Mouse (Mus musculus) CD4-positive, CD25-positive, alpha-beta regulatory T cell, adult 4 months (primary cell): ENCODE results near the gene Luzp1. TPM values are rescaled to one million over a fixed set of nuclear protein-coding genes. Genes with fewer than 3 reads are reported as not detected.

Source experiments
- ATAC-seq: one replicate; pipeline ENCODE4 v1.8.0; 2017
- polyA plus RNA-seq, 2 experiments: library from polyadenylated mRNA; unstranded; fragments of 100-300 nt; shearing (Covaris generic); gene quantifications; one replicate each; pipeline ENCODE4 v1.2.1; 2017

Luzp1 gene
- polyA plus RNA-seq, 2 experiments from 2014 or later: 5.8 to 7.2 TPM

DNA sequence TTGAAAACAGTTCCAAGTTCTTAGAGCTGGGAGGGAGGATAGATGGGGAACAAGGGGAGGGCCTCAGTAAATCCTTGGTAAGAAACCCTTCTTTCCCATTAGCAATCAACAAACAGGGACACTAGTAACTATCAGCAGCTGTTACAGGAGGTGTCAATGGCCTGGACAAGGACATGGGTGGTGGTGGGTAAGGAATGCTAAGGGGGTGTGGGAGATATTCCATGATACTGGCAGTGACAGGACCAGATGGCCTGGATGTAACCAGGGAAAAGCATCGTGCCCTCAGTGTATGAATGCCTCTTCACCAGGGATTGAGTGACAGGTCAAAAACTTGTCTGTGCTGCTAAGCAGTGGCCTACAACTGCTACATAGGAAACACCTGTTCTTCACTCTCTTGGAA, 83.5 kb downstream of the Luzp1 start:
- ATAC-seq: no peak

DNA sequence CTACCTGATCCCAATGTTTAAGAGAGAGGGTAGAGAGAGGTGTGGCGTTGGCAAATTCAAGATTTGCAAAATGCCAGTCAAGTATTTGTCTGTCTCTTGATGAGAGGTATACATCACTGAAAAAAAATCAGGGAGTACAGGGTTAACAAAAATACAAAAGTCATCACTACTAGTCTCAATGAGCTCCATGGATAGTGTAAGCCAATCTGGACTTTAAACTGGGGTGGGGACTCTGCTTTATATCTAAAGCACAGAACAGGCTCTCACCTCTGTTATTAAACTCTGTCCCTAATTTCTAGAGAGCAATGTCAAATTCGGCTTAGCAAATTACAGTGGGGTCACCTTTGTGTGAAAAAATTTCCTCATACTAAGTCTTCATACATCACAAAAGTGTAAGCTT, 88.1 kb downstream of the Luzp1 start:
- ATAC-seq: no peak

DNA sequence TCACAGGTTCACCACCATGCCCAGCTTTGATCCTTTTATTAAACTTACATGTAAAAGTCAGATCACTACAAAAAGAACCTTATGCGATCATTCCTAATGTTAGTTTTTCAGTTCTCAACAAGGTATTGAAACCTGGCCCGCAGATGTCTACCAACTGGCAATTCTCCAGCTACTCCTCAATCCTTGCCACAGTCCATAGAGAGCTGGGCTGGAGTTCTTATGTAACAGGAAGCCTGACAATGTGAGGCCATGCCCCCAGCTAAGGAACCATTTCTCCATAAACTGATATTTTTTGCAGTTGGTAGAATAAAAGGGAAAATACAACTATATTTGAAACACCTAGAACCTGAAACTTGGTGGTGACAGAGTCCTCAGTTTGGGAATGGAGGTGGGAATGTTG, 90.1 kb downstream of the Luzp1 start:
- no peak for ATAC-seq

- ATAC-seq: no peak
These were observed 90.9 kb downstream of the Luzp1 start for GRCm38 (mm10) chr4:136560270-136560991.

DNA sequence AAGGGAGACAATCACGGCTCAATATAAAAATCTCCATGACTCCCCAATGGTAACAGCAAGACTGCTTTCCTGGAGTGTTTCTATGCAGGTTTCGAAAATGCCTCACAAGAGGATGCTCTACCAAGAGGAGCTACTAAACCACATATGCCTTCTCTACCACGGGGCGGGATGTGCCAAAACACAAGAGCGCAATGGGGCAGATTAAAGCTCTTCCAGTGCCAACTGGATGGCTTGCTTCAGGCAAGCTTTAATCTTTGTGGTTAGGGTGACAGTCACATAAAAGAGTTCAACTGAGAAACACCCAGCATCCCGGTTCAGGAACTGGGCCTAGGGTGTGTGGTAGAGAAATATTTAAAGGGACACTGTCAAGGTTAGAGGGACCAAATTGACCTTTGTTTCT, 93.2 kb downstream of the Luzp1 start:
- no peak for ATAC-seq

GRCm38 (mm10) chr4:136568629-136569028, 99.1 kb downstream of the Luzp1 start:
- ATAC-seq: no peak

DNA sequence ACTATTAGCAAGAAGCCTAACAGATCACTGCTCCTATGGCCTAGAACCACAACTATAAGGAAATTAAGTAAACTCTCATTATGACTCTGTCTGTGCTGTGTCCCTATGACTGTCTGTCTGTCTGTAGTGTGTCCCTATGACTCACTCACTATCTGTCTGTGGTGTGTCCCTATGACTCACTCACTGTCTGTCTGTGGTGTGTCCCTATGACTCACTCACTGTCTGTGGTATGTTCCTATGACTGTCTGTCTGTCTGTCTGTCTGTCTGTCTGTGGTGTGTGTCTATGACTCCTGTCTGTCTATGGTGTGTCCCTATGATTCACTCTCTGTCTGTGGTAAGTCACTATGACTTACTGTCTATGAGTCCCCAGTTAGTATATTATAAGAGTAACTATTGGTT, 100.4 kb downstream of the Luzp1 start:
- ATAC-seq: peak; percentile 86

DNA sequence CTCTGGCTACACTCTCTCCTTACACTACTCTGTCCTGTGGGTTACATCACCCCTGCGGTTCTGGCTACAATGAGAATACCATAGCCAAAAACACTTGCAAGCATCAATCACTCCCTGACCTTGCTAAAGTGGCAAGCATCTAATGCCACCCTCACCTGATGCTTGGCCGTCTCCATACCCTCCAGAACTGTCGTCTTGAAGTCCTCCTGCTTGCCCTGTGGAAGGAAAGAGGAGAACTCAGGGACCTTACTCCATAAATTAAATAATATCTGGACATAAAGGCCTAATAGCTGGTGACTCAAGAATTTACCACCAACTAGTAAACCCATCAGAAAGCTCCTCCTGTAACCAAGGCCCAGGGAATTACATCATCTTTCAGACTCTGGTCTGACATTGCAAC, 112.3 kb downstream of the Luzp1 start:
- ATAC-seq: no peak

DNA sequence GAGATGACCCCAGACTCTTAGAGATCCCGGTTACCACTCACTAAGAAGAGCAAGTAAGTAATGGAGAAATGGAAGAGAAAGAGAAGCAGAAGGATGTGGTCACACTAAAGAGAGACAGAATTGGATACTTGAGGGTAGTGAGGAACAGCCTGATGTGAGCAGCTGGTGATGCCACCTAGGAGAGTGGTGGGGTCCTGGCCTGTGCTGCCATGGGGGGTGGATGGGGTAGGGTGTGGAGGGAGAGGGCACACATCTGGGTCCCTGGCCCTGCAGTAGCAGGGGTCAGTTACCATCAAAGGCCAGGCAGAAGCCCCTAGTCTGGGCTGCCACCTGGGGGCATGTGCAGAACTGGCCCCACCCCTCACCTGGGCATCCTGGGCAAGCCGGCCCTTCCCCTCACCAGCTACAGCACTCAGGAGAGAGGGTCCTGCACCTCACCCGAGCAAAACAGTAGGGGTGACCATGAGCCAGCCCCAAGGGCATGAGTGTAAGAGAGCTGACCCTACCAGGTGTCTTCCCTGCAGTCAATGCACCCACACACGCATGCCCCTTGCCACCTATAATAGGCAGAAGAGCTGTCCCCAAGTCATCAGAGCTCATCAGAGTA, 117.8 kb downstream of the Luzp1 start:
- ATAC-seq: no peak

GRCm38 (mm10) chr4:136588003-136588402, 118.4 kb downstream of the Luzp1 start:
- ATAC-seq: no peak

- ATAC-seq: no peak
These were observed 122.5 kb downstream of the Luzp1 start for GRCm38 (mm10) chr4:136592111-136592510.

- ATAC-seq: no peak
These were observed 124.4 kb downstream of the Luzp1 start for GRCm38 (mm10) chr4:136594006-136594405.

DNA sequence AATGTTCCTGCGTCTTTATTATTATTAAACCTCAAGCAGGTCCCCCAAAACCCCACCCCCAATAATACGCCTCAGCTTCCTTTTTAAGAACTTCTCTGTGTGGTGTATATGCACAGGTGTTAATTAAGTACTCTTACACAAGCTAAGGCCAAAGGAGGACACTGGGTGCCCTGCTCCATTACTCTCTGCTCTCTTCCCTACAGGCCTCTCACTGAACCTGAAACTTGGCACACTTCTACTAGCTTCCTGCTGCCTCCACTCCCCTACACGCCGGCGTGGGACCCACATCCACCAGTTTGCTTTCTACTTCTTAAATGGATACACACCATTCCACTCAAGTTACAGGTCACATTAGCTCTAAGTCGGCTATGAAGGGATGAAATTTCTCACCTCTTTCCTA, 125.7 kb downstream of the Luzp1 start:
- ATAC-seq: no peak

DNA sequence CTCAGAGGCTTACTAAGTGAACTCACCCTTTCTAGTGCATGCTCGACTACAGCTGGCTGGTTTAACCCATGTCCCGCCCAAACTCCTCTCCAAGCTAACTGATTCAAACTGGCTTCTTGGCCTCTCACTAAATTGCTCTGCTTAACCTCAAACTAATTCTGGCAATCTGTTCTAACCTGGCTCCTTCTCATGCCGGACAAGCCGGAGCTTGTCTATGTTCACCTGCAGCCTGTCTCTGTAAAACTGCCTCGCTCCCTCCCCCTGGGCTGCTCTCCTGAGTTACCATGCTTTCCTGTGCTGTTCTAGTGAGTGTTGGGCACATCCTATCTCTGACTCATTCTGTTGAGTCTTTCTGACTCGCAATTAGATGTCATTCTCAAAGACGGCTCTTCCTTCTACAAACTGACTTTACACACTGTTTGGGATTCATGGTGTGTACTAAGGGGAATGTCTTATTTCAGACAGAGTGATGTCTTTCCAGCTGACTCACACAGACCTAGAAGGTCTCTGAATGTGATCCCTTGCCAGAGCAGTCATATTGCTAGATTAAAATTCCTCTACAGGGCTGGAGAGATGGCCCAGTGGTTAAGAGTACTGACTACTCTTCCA, 128.8 kb downstream of the Luzp1 start:
- ATAC-seq: no peak

DNA sequence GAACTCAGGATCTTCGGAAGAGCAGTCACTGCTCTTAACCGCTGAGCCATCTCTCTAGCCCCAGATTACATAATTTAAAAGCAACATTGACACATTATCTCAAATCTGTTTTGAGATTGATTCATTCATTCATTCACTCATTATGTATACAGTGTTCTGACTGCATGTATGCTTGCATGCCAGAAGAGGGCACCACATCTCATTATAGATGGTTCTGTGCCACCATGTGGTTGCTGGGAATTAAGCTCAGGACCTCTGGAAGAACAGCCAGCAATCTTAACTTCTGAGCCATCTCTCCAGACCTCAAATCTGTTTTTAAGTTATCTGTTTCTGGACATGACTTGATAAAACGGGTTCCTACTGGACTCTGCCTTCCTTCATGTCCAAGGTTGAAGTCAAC, 130.3 kb downstream of the Luzp1 start:
- no peak for ATAC-seq

DNA sequence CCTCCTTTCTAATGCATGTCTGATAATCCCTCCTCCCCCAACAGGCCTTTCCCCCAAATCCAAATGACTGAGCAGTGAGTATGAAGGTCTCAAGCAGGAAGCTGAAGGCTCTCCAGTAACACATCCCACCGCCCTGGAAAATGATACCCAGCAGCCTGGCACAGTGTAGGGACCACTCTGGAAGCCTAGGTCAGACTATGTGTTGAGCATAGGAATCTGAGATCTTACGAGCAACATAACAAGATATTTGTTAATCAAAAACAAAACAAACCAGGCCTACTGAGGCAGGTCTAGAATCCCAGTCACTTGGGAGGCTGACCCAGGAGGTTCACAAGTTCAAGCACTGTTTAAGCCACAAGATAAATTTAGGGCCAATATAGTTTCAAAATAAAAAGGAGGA, 131.0 kb downstream of the Luzp1 start:
- no peak for ATAC-seq

GRCm38 (mm10) chr4:136601476-136601875, 131.9 kb downstream of the Luzp1 start:
- ATAC-seq: no peak

DNA sequence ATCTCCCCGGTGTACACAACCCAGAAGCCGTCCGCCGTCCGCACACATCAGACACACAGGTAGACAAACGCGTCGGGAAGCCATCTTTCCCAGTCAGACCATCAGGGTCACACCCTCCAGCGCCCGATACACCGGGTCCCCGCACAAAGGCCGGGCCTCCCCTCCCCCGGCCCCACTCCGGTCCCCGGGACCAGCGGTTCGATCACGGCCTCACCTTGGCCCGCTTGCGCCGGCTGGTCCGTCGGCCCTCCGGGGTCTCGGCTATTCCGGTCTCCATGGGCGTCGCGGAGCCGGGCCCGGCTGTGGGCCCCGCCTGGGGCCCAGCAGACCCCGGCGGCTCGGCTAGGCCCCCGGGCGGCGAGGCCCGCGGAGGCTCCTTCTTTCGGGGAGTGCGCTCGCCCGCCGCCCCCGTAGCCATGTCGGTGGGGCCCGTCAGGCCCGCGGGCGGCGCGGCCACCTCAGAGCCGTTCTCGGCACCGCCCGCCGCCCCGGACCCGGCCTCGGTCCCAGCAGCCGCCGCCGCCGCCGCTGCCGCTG, 132.5 kb downstream of the Luzp1 start:
- ATAC-seq: peak; percentile 40

DNA sequence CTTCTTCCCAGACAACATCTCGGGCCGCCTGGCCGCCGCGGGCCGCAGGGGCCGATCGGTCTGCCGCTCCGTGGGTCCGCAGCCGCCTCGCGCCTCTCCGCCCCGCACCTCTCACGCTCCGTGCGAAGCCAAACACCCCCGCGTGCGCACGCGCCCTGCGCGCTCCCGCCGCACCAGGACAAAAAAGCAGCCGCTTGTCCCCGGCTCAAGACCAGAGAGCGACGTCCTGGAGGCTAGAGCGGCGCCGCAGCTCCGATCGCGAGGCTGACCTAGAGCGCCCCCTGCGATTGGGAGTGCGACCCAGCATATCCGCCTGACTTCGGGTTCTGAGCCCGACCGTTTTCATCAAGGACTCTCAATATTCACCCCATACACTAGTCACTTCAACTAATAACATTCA, 133.0 kb downstream of the Luzp1 start, which contains the start of gene Kdm1a:
Gene Kdm1a, minus strand, starts transcription at position 156 of the 400 bp plus-strand sequence.
- ATAC-seq: peak; percentile 91
